Comparison of ENCODE assay signal across 9 mouse cellular contexts in genomic region chr16:25483831-25484254, GRCm38 (mm10).
DNase-seq lines count a peak whose midpoint lies in the region; ATAC-seq lines count a peak whose summit lies in the region.
"Had no signal": no experiment of that assay in that cellular context is flagged by ENCODE, and none has a peak within 500 bp of the region (broad histone marks: within the 10 kb centered on the region; RNA-seq: fewer than 3 reads in every experiment).

No protein-coding gene starts in this region.

- no peak overlapping the region for H3K4me2 ChIP-seq in heart, embryonic 12.5 days
- H3K4me2 ChIP-seq: liver, embryonic 13.5 days had no signal

- no peak overlapping the region for H3K27ac ChIP-seq in heart, embryonic 12.5 days (ENCODE audit: poor library complexity, severe bottlenecking)
- H3K27ac ChIP-seq: liver, embryonic 13.5 days had no signal

- ATAC-seq in heart, embryonic 12.5 days (ENCODE audit: insufficient number of reproducible peaks, low FRiP score), result no peak

- DNase-seq in heart, postnatal 25 days (ENCODE audit: low spot score), result peak; percentile 3
- peak; percentile 80 for DNase-seq in 3T3-L1 (ENCODE audit: low read depth, low spot score)
- peak; percentile 33 for DNase-seq in adipocyte (ENCODE audit: low spot score)
- peak; percentile 45 to 57 for DNase-seq in lung, adult 18-20 months
- no peak for DNase-seq in layer of hippocampus, adult 9-10 months (ENCODE audit: low spot score)
- no peak for DNase-seq in gastrocnemius, adult 18-20 months (ENCODE audit: low spot score)
- no peak for DNase-seq in gastrocnemius, postnatal 14 days
- DNase-seq: liver, embryonic 13.5 days had no signal

- intact Hi-C loops in heart, postnatal 25 days (cut with DNase I), result no loop called here
- intact Hi-C loops in gastrocnemius, postnatal 14 days (cut with DNase I; ENCODE audit: low total_unique reads), result no loop called here

- WGBS in heart, embryonic 12.5 days, result 61% methylated on average over 5 of the region's 5 CpGs

- H3K4me3 ChIP-seq in heart, embryonic 12.5 days, result no peak overlapping the region
- H3K4me3 ChIP-seq: liver, embryonic 13.5 days had no signal

- no peaks in the 10 kb centered on the region for H3K36me3 ChIP-seq in heart, embryonic 12.5 days
- H3K36me3 ChIP-seq: liver, embryonic 13.5 days had no signal

- no peaks in the 10 kb centered on the region for H3K4me1 ChIP-seq in heart, embryonic 12.5 days (replicated peaks)
- H3K4me1 ChIP-seq: liver, embryonic 13.5 days had no signal

- no peaks in the 10 kb centered on the region for H3K27me3 ChIP-seq in heart, embryonic 12.5 days (replicated peaks)
- H3K27me3 ChIP-seq: liver, embryonic 13.5 days had no signal

- H3K9ac ChIP-seq in heart, embryonic 12.5 days, result no peak overlapping the region
- H3K9ac ChIP-seq: liver, embryonic 13.5 days had no signal

- H3K9me3 ChIP-seq in heart, embryonic 12.5 days (replicated peaks), result no peaks in the 10 kb centered on the region
- H3K9me3 ChIP-seq: liver, embryonic 13.5 days had no signal

Comparison
In these comparisons a context has a peak if more than half of its experiments do, and no peak if none do; other contexts are left out.
1. DNase-seq: peak in heart, postnatal 25 days (single experiment), 3T3-L1 (single experiment), adipocyte (single experiment) and lung, adult 18-20 months (2 of 2); none in layer of hippocampus, adult 9-10 months (single experiment), gastrocnemius, adult 18-20 months (single experiment) and gastrocnemius, postnatal 14 days (single experiment).